Mouse (Mus musculus): Measurements from ENCODE around the gene Acp6. TPM values are rescaled to one million over a fixed set of nuclear protein-coding genes. Genes with fewer than 3 reads are reported as not detected.

Gene Acp6
- polyA plus RNA-seq, 1 experiment: 45.1 TPM

- no peak overlapping the region for H3K4me3 ChIP-seq (ENCODE audit: control insufficient read depth, insufficient read depth, low read length)
- H3K27me3 ChIP-seq (ENCODE audit: control insufficient read depth, insufficient read depth, low read length): no peaks in the 10 kb centered on the region
- no peak overlapping the region for H3K27ac ChIP-seq (ENCODE audit: control insufficient read depth, insufficient read depth, low read length)
- no peak for DNase-seq
- H3K4me1 ChIP-seq (replicated peaks; ENCODE audit: control insufficient read depth, insufficient read depth, low read length): no peaks in the 10 kb centered on the region
- no peaks in the 10 kb centered on the region for H3K36me3 ChIP-seq (ENCODE audit: control insufficient read depth, insufficient read depth, low read length)
- TF ChIP-seq POLR2A (IDR thresholded peaks at IDR 0.05; ENCODE audit: control insufficient read depth, extremely low read depth, insufficient read depth, low read length, poor library complexity) (no peak), CTCF (IDR thresholded peaks at IDR 0.05; ENCODE audit: borderline replicate concordance, control insufficient read depth, extremely low read depth, insufficient read depth, low read length, poor library complexity) (no peak)
- 94% methylated on average over 2 of the region's 2 CpGs for WGBS
Observed at GRCm38 (mm10) chr3:97151092-97151491, 7.5 kb upstream of the Acp6 start.

GRCm38 (mm10) chr3:97156431-97156830 is 2.1 kb upstream of the Acp6 start:
- H3K27me3 ChIP-seq (ENCODE audit: control insufficient read depth, insufficient read depth, low read length): no peaks in the 10 kb centered on the region
- TF ChIP-seq POLR2A (IDR thresholded peaks at IDR 0.05; ENCODE audit: control insufficient read depth, extremely low read depth, insufficient read depth, low read length, poor library complexity) (no peak), CTCF (IDR thresholded peaks at IDR 0.05; ENCODE audit: borderline replicate concordance, control insufficient read depth, extremely low read depth, insufficient read depth, low read length, poor library complexity) (no peak)
- peaks cover 4% of the 10 kb centered on the region for H3K4me1 ChIP-seq (replicated peaks; ENCODE audit: control insufficient read depth, insufficient read depth, low read length)
- no peaks in the 10 kb centered on the region for H3K36me3 ChIP-seq (ENCODE audit: control insufficient read depth, insufficient read depth, low read length)
- no peak for DNase-seq
- H3K4me3 ChIP-seq (ENCODE audit: control insufficient read depth, insufficient read depth, low read length): no peak overlapping the region
- 93% methylated on average over 6 of the region's 6 CpGs for WGBS
- no peak overlapping the region for H3K27ac ChIP-seq (ENCODE audit: control insufficient read depth, insufficient read depth, low read length)

- H3K27me3 ChIP-seq (ENCODE audit: control insufficient read depth, insufficient read depth, low read length): no peaks in the 10 kb centered on the region
- no peak overlapping the region for H3K27ac ChIP-seq (ENCODE audit: control insufficient read depth, insufficient read depth, low read length)
- H3K4me1 ChIP-seq (replicated peaks; ENCODE audit: control insufficient read depth, insufficient read depth, low read length): peaks cover 4% of the 10 kb centered on the region
- H3K4me3 ChIP-seq (ENCODE audit: control insufficient read depth, insufficient read depth, low read length): no peak overlapping the region
- WGBS: 97% methylated on average over 1 of the region's 1 CpGs
- no peaks in the 10 kb centered on the region for H3K36me3 ChIP-seq (ENCODE audit: control insufficient read depth, insufficient read depth, low read length)
- no peak for DNase-seq
- TF ChIP-seq CTCF (IDR thresholded peaks at IDR 0.05; ENCODE audit: borderline replicate concordance, control insufficient read depth, extremely low read depth, insufficient read depth, low read length, poor library complexity) (no peak), POLR2A (IDR thresholded peaks at IDR 0.05; ENCODE audit: control insufficient read depth, extremely low read depth, insufficient read depth, low read length, poor library complexity) (no peak)
Observed at GRCm38 (mm10) chr3:97157308-97157707, 1.3 kb upstream of the Acp6 start.

GRCm38 (mm10) chr3:97157958-97158599 is 498 bp upstream of the Acp6 start:
- peak overlapping the region; percentile 98 for H3K4me3 ChIP-seq (ENCODE audit: control insufficient read depth, insufficient read depth, low read length)
- H3K27me3 ChIP-seq (ENCODE audit: control insufficient read depth, insufficient read depth, low read length): no peaks in the 10 kb centered on the region
- H3K4me1 ChIP-seq (replicated peaks; ENCODE audit: control insufficient read depth, insufficient read depth, low read length): peaks cover 4% of the 10 kb centered on the region
- 2% methylated on average over 17 of the region's 17 CpGs for WGBS
- no peak overlapping the region for H3K27ac ChIP-seq (ENCODE audit: control insufficient read depth, insufficient read depth, low read length)
- no peak for TF ChIP-seq CTCF (IDR thresholded peaks at IDR 0.05; ENCODE audit: borderline replicate concordance, control insufficient read depth, extremely low read depth, insufficient read depth, low read length, poor library complexity)
- TF ChIP-seq POLR2A (IDR thresholded peaks at IDR 0.05; ENCODE audit: control insufficient read depth, extremely low read depth, insufficient read depth, low read length, poor library complexity): no peak
- H3K36me3 ChIP-seq (ENCODE audit: control insufficient read depth, insufficient read depth, low read length): no peaks in the 10 kb centered on the region
- peak; percentile 55 for DNase-seq

- DNase-seq: no peak
- TF ChIP-seq POLR2A (IDR thresholded peaks at IDR 0.05; ENCODE audit: control insufficient read depth, extremely low read depth, insufficient read depth, low read length, poor library complexity) (no peak), CTCF (IDR thresholded peaks at IDR 0.05; ENCODE audit: borderline replicate concordance, control insufficient read depth, extremely low read depth, insufficient read depth, low read length, poor library complexity) (no peak)
- H3K27ac ChIP-seq (ENCODE audit: control insufficient read depth, insufficient read depth, low read length): no peak overlapping the region
- no peaks in the 10 kb centered on the region for H3K27me3 ChIP-seq (ENCODE audit: control insufficient read depth, insufficient read depth, low read length)
- H3K4me3 ChIP-seq (ENCODE audit: control insufficient read depth, insufficient read depth, low read length): peak overlapping the region; percentile 98
- H3K4me1 ChIP-seq (replicated peaks; ENCODE audit: control insufficient read depth, insufficient read depth, low read length): peaks cover 4% of the 10 kb centered on the region
- WGBS: 10% methylated on average over 6 of the region's 6 CpGs
- no peaks in the 10 kb centered on the region for H3K36me3 ChIP-seq (ENCODE audit: control insufficient read depth, insufficient read depth, low read length)
Observed at GRCm38 (mm10) chr3:97159509-97159850, 903 bp downstream of the Acp6 start.

GRCm38 (mm10) chr3:97159986-97160385 is 1.4 kb downstream of the Acp6 start:
- WGBS: 72% methylated on average over 2 of the region's 2 CpGs
- Histone ChIP-seq H3K4me1 (replicated peaks; ENCODE audit: control insufficient read depth, insufficient read depth, low read length) (peaks cover 4% of the 10 kb centered on the region), H3K27ac (ENCODE audit: control insufficient read depth, insufficient read depth, low read length) (no peak overlapping the region), H3K4me3 (ENCODE audit: control insufficient read depth, insufficient read depth, low read length) (no peak overlapping the region), H3K27me3 (ENCODE audit: control insufficient read depth, insufficient read depth, low read length) (no peaks in the 10 kb centered on the region), H3K36me3 (ENCODE audit: control insufficient read depth, insufficient read depth, low read length) (no peaks in the 10 kb centered on the region)
- no peak for TF ChIP-seq CTCF (IDR thresholded peaks at IDR 0.05; ENCODE audit: borderline replicate concordance, control insufficient read depth, extremely low read depth, insufficient read depth, low read length, poor library complexity)
- no peak for TF ChIP-seq POLR2A (IDR thresholded peaks at IDR 0.05; ENCODE audit: control insufficient read depth, extremely low read depth, insufficient read depth, low read length, poor library complexity)
- no peak for DNase-seq

GRCm38 (mm10) chr3:97160908-97161307 is 2.3 kb downstream of the Acp6 start:
- Histone ChIP-seq H3K36me3 (ENCODE audit: control insufficient read depth, insufficient read depth, low read length) (no peaks in the 10 kb centered on the region), H3K27me3 (ENCODE audit: control insufficient read depth, insufficient read depth, low read length) (no peaks in the 10 kb centered on the region), H3K4me1 (replicated peaks; ENCODE audit: control insufficient read depth, insufficient read depth, low read length) (peaks cover 4% of the 10 kb centered on the region), H3K27ac (ENCODE audit: control insufficient read depth, insufficient read depth, low read length) (no peak overlapping the region), H3K4me3 (ENCODE audit: control insufficient read depth, insufficient read depth, low read length) (no peak overlapping the region)
- DNase-seq: no peak
- TF ChIP-seq CTCF (IDR thresholded peaks at IDR 0.05; ENCODE audit: borderline replicate concordance, control insufficient read depth, extremely low read depth, insufficient read depth, low read length, poor library complexity) (no peak), POLR2A (IDR thresholded peaks at IDR 0.05; ENCODE audit: control insufficient read depth, extremely low read depth, insufficient read depth, low read length, poor library complexity) (no peak)
- WGBS: 90% methylated on average over 10 of the region's 10 CpGs

All from thymus, adult 2 months (tissue).